Mouse (Mus musculus): ENCODE results near the gene Jag2. TPM values are rescaled to one million over a fixed set of nuclear protein-coding genes. Genes with fewer than 3 reads are reported as not detected.

The Jag2 gene
- polyA plus RNA-seq, 1 experiment = 0.84 TPM

DNA sequence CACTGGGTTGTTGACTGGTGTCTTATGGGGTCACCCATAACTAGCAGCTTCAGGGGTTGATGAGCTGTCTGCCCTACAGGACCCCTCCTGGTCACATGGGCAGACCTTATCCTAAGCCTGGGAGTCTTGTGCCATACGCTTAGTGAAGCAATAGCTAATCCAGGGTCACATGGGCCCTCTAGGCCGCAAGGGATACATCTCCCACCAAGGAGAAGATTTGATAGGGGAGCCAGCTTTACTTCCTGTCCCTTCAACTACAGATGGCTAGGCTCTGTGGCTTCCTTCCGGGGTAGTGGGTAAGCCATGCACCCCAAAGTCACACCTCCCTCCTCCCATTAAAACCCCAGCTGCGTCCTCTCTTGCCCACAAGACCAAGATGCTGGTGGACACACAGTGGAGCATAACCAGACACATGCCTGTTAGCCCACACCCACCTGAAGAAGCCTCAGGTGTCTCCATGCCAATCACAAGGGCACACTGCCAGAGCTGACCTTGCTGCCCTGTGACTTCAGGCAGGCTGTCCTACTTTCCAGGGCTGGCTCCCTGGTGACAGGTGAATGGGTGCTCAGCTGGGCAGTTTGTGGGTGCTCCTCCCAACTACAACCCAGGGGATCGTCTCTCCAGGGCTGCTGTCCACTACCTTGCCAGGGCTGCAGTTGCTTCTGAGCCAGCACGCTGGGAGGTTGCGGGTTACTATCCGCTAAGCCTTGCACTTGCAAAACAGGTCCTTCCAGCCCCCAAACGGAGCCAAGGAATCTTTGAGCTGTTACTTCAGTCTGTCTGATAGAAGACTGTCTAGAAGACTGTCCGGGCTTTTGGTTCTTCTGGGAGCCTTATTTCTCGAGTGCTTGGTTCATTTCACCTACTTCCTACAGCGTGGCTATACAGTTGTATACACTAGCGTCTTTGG, 61.1 kb downstream of the Jag2 start, which contains the start of gene Gpr132:
Gene Gpr132, minus strand, starts transcription at position 51 of the 910 bp plus-strand sequence.
- no peak for TF ChIP-seq GATA1 (IDR thresholded peaks at IDR 0.05; ENCODE audit: low read length)

- TF ChIP-seq GATA1 (IDR thresholded peaks at IDR 0.05; ENCODE audit: low read length) = no peak
Observed at GRCm38 (mm10) chr12:112867106-112867674, 62.4 kb downstream of the Jag2 start.

- TF ChIP-seq GATA1 (IDR thresholded peaks at IDR 0.05; ENCODE audit: low read length) = no peak
Observed at GRCm38 (mm10) chr12:112866467-112867080, 63.0 kb downstream of the Jag2 start.

- no peak for TF ChIP-seq GATA1 (IDR thresholded peaks at IDR 0.05; ENCODE audit: low read length)
Observed at GRCm38 (mm10) chr12:112864804-112865203, 64.8 kb downstream of the Jag2 start.

DNA sequence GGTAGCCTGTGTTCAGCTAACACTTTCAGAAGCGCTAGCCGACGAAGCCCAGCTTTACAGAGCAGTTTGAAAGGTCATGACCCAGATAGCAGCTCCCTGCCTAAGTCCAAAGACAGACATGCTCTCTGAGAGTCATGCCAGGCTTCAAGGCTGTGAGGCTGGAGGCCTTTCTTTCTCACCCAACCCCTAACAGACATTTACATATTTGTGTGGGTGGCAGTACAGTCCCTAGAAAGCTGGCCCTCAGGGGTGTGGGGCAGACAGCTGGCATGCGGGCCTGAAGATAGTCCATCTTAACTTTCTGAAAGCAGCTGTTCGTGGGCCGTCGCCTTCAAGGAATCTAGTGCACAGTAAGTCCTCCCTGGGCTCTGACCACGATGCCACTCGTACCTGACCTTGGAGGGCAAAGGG, 67.7 kb downstream of the Jag2 start:
- TF ChIP-seq GATA1 (IDR thresholded peaks at IDR 0.05; ENCODE audit: low read length) = no peak

DNA sequence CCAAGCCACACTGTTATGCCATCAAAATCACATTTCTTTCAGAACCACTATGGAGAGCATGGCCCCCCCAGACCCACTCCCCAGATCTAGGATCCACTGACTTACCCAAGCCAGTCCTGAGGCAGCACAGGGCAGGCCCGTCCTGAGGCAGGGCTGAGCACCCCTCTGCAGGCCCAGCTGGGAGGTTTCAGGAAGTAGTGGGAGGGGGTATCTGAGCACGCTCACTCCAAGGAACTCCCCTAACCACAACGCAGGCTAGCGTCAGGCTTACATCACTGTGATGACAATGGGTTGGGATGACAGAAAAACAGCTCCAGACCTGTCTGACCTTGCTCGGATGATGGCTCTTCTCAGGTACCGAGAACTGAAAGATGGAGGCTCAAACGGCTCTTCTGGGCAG, 68.8 kb downstream of the Jag2 start:
- TF ChIP-seq GATA1 (IDR thresholded peaks at IDR 0.05; ENCODE audit: low read length) = no peak

DNA sequence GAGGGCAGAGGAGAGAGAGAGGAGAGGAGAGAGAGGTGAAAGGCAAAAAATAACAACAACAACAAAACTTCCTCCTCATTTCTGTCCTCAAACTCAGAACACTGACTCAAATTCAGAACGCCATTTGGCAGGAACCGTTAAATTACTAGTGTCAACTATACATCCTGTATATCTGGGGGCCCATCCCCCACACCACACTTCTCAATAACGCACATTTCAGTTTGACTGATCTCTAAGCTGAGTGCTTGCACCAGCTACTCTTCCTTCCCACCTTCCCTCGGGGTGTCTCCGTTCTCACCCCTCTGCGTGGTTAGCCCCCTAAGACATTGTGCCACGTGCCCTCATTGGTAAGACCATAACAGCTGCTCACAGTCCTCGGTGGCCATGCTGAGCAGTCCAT, 69.6 kb downstream of the Jag2 start:
- no peak for TF ChIP-seq GATA1 (IDR thresholded peaks at IDR 0.05; ENCODE audit: low read length)

DNA sequence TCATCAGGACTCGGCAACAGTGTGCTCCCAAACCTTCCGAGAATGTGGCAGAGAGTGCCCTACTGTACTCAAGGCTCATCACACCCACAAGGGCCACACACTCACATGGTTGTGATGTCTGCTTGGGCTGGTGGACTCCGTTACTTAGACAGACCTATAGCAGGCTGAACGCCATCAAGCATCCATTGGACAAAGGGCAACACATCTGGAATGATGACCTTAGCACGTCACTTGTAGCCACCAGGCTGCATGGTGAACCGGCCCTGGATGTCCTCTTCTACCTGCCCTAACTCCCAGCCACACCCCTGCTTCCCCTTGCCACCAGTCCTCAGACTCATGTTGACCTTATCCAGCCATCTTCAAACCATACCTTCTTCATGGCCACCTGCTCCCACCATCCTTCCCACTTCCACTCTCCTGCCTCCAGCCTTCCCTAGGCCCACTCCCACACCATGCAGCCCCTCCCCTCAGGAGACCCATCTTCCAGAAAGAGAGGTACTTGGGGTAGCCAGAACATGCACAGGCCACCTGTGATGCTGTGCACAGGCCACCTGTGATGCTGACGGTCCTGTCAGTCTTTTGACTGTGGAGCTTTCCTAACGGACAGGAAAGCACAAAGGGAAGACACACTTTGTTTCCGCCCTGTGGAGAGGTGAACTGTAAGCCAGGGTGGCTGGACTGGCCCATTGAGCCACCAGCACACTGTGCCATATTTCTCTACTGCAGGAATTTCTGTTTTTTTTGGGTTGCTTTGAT, 70.8 kb downstream of the Jag2 start:
- no peak for TF ChIP-seq GATA1 (IDR thresholded peaks at IDR 0.05; ENCODE audit: low read length)

Other genes starting within 250 kb of the Jag2 start
- not detected in 2 replicates for gene Cep170b, start 209.3 kb downstream of the Jag2 start, polyA plus RNA-seq (2012)
- 0.03 TPM in 1 of 2 replicates, not detected in the other for gene Pld4, start 169.1 kb downstream of the Jag2 start, polyA plus RNA-seq (2012)
- gene Ahnak2, start 127.1 kb downstream of the Jag2 start, polyA plus RNA-seq (2012) = not detected in 2 replicates
- gene Clba1, start 120.8 kb downstream of the Jag2 start, polyA plus RNA-seq (2012) = 4.1 and 5.0 TPM in 2 replicates
- gene Cdca4, start 100.4 kb downstream of the Jag2 start, polyA plus RNA-seq (2012) = 31.2 and 35.7 TPM in 2 replicates
- gene Gpr132, start 61.5 kb downstream of the Jag2 start, polyA plus RNA-seq (2012) = not detected in 2 replicates
- 12.4 and 13.5 TPM in 2 replicates for gene Nudt14, start 12.3 kb upstream of the Jag2 start, polyA plus RNA-seq (2012)
- gene Btbd6, start 46.7 kb upstream of the Jag2 start, polyA plus RNA-seq (2012) = 75.1 and 103 TPM in 2 replicates
- gene Brf1, start 70.9 kb upstream of the Jag2 start, polyA plus RNA-seq (2012) = 35.6 and 40.2 TPM in 2 replicates
- gene Pacs2, start 84.7 kb upstream of the Jag2 start, polyA plus RNA-seq (2012) = 22.1 and 24.7 TPM in 2 replicates
- not detected in 2 replicates for gene Tex22, start 144.7 kb upstream of the Jag2 start, polyA plus RNA-seq (2012)
- gene Mta1, start 168.5 kb upstream of the Jag2 start, polyA plus RNA-seq (2012) = 336 and 385 TPM in 2 replicates
- gene Crip2, start 210.5 kb upstream of the Jag2 start, polyA plus RNA-seq (2012) = 12.7 and 16.8 TPM in 2 replicates
- 43.8 and 46.3 TPM in 2 replicates for gene Crip1, start 216.5 kb upstream of the Jag2 start, polyA plus RNA-seq (2012)
- 25.3 and 32.0 TPM in 2 replicates for gene Tedc1, start 226.6 kb upstream of the Jag2 start, polyA plus RNA-seq (2012)